10 mouse cellular contexts compared by ENCODE assay signal in genomic region chr13:93062860-93063636, GRCm38 (mm10).
DNase-seq lines count a peak whose midpoint lies in the region; ATAC-seq and TF ChIP-seq lines count a peak whose summit lies in the region.
"Had no signal": no experiment of that assay in that cellular context is flagged by ENCODE, and none has a peak within 500 bp of the region (broad histone marks: within the 10 kb centered on the region; RNA-seq: fewer than 3 reads in every experiment).

No protein-coding gene starts in this region.

- H3K9ac ChIP-seq in kidney, embryonic 16.5 days (replicated peaks; ENCODE audit: low read length), result no peak overlapping the region
- H3K9ac ChIP-seq in midbrain, embryonic 15.5 days, result no peak overlapping the region
- H3K9ac ChIP-seq: liver, embryonic 14.5 days had no signal

- H3K36me3 ChIP-seq in kidney, adult 2 months (ENCODE audit: control insufficient read depth, insufficient read depth, low read length), result no peaks in the 10 kb centered on the region
- no peaks in the 10 kb centered on the region for H3K36me3 ChIP-seq in kidney, embryonic 16.5 days (ENCODE audit: insufficient read depth, low read length)
- no peaks in the 10 kb centered on the region for H3K36me3 ChIP-seq in midbrain, embryonic 15.5 days (replicated peaks)
- H3K36me3 ChIP-seq: G1E had no signal

- 61% methylated on average over 13 of the region's 13 CpGs for WGBS in kidney, adult 2 months
- WGBS in kidney, embryonic 16.5 days, result 64% methylated on average over 13 of the region's 13 CpGs
- 67% methylated on average over 13 of the region's 13 CpGs for WGBS in midbrain, embryonic 15.5 days

- DNase-seq in kidney, adult 2 months, result peak; percentile 54
- peak; percentile 88 to 91 for DNase-seq in adrenal gland, postnatal 36 days
- DNase-seq in gastrocnemius, adult 2 months, result peak; percentile 84
- DNase-seq in kidney, adult 9 months, result peak; percentile 12
- no peak for DNase-seq in layer of hippocampus, adult 9-11 months

- no peak overlapping the region for H3K4me2 ChIP-seq in kidney, embryonic 16.5 days (replicated peaks; ENCODE audit: low read depth, low read length)
- no peak overlapping the region for H3K4me2 ChIP-seq in midbrain, embryonic 15.5 days

- no peaks in the 10 kb centered on the region for H3K9me3 ChIP-seq in kidney, embryonic 16.5 days (ENCODE audit: low read length)
- H3K9me3 ChIP-seq in midbrain, embryonic 15.5 days, result no peaks in the 10 kb centered on the region
- H3K9me3 ChIP-seq: G1E had no signal

- H3K27ac ChIP-seq in kidney, adult 2 months (ENCODE audit: insufficient read depth, low read depth, low read length), result no peak overlapping the region
- H3K27ac ChIP-seq in kidney, embryonic 16.5 days (ENCODE audit: low read length), result no peak overlapping the region
- peak overlapping the region; percentile 44; the same call in 1 of the 2 replicates for H3K27ac ChIP-seq in gastrocnemius, adult 2 months
- H3K27ac ChIP-seq in midbrain, embryonic 15.5 days, result no peak overlapping the region
- H3K27ac ChIP-seq: liver, embryonic 14.5 days had no signal

- H3K4me3 ChIP-seq in kidney, adult 2 months (ENCODE audit: insufficient read depth, low read depth, low read length), result no peak overlapping the region
- H3K4me3 ChIP-seq in kidney, embryonic 16.5 days (ENCODE audit: low read length), result no peak overlapping the region
- no peak overlapping the region for H3K4me3 ChIP-seq in gastrocnemius, adult 2 months
- no peak overlapping the region for H3K4me3 ChIP-seq in midbrain, embryonic 15.5 days

- TF ChIP-seq POLR2A in kidney, adult 2 months (IDR thresholded peaks at IDR 0.05; ENCODE audit: low read depth, low read length), result no peak

- H3K27me3 ChIP-seq in kidney, adult 2 months (replicated peaks; ENCODE audit: control insufficient read depth, insufficient read depth, low read length), result no peaks in the 10 kb centered on the region
- H3K27me3 ChIP-seq in kidney, embryonic 16.5 days (ENCODE audit: insufficient read depth, low read length), result no peaks in the 10 kb centered on the region
- no peaks in the 10 kb centered on the region for H3K27me3 ChIP-seq in midbrain, embryonic 15.5 days (replicated peaks)

- no peaks in the 10 kb centered on the region for H3K4me1 ChIP-seq in kidney, adult 2 months (ENCODE audit: control insufficient read depth, insufficient read depth, low read length)
- no peaks in the 10 kb centered on the region for H3K4me1 ChIP-seq in kidney, embryonic 16.5 days (ENCODE audit: insufficient read depth, low read length)
- 0 out of 2 replicates have a peak, but pooled peaks cover 2% of the 10 kb centered on the region for H3K4me1 ChIP-seq in midbrain, embryonic 15.5 days

- ATAC-seq in kidney, embryonic 16.5 days (ENCODE audit: low FRiP score, low TSS enrichment), result no peak
- ATAC-seq in midbrain, embryonic 15.5 days (replicated peaks), result peak; percentile 67
- no peak for ATAC-seq in CD4-positive, CD25-positive, alpha-beta regulatory T cell, adult 4 months

- TF ChIP-seq CTCF in kidney, adult 2 months (conservative IDR thresholded peaks at IDR 0.05; ENCODE audit: insufficient read depth, insufficient read length, low read depth, low read length), result no peak
- TF ChIP-seq CTCF in gastrocnemius, adult 2 months (IDR thresholded peaks at IDR 0.05), result no peak

- intact Hi-C loops in gastrocnemius, adult 2 months (cut with DNase I), result loop anchor here (5.0 to 10.0 kb wide), 2 partner anchors 76 to 208 kb away; no protein-coding TSS in a partner anchor
